Mouse (Mus musculus): ENCODE results near the gene Snx14. TPM values are rescaled to one million over a fixed set of nuclear protein-coding genes. Genes with fewer than 3 reads are reported as not detected.

The Snx14 gene
- polyA plus RNA-seq, 1 experiment from 2014 or later: 24.9 TPM

GRCm38 (mm10) chr9:88342701-88343100 is 96.1 kb downstream of the Snx14 start:
- Histone ChIP-seq H3K36me3 (no peaks in the 10 kb centered on the region), H3K4me3 (no peak overlapping the region), H3K4me1 (peaks cover 5% of the 10 kb centered on the region; the same call in 1 of the 2 replicates), H3K4me2 (no peak overlapping the region), H3K27ac (replicated peaks) (no peak overlapping the region), H3K9ac (no peak overlapping the region), H3K9me3 (no peaks in the 10 kb centered on the region), H3K27me3 (replicated peaks) (no peaks in the 10 kb centered on the region)
- 82% methylated on average over 3 of the region's 3 CpGs for WGBS
- ATAC-seq (ENCODE audit: extremely low read depth, insufficient number of reproducible peaks, low FRiP score, low TSS enrichment): no peak

GRCm38 (mm10) chr9:88342241-88342640 is 96.5 kb downstream of the Snx14 start:
- Histone ChIP-seq H3K27ac (replicated peaks) (no peak overlapping the region), H3K9ac (no peak overlapping the region), H3K36me3 (no peaks in the 10 kb centered on the region), H3K27me3 (replicated peaks) (no peaks in the 10 kb centered on the region), H3K9me3 (no peaks in the 10 kb centered on the region), H3K4me2 (no peak overlapping the region), H3K4me3 (no peak overlapping the region), H3K4me1 (peaks cover 5% of the 10 kb centered on the region; the same call in 1 of the 2 replicates)
- no peak for ATAC-seq (ENCODE audit: extremely low read depth, insufficient number of reproducible peaks, low FRiP score, low TSS enrichment)
- 79% methylated on average over 7 of the region's 7 CpGs for WGBS

- Histone ChIP-seq H3K27ac (replicated peaks) (no peak overlapping the region), H3K4me3 (no peak overlapping the region), H3K4me1 (peaks cover 5% of the 10 kb centered on the region; the same call in 1 of the 2 replicates), H3K27me3 (replicated peaks) (no peaks in the 10 kb centered on the region), H3K9me3 (no peaks in the 10 kb centered on the region), H3K9ac (no peak overlapping the region), H3K36me3 (no peaks in the 10 kb centered on the region), H3K4me2 (no peak overlapping the region)
- WGBS: 78% methylated on average over 3 of the region's 3 CpGs
- ATAC-seq (ENCODE audit: extremely low read depth, insufficient number of reproducible peaks, low FRiP score, low TSS enrichment): no peak
Measured at GRCm38 (mm10) chr9:88340819-88341218, 97.9 kb downstream of the Snx14 start.

- no peak overlapping the region for H3K9ac ChIP-seq
- no peaks in the 10 kb centered on the region for H3K4me1 ChIP-seq
- H3K36me3 ChIP-seq: no peaks in the 10 kb centered on the region
- H3K27ac ChIP-seq (replicated peaks): no peak overlapping the region
- H3K27me3 ChIP-seq (replicated peaks): no peaks in the 10 kb centered on the region
- no peak overlapping the region for H3K4me2 ChIP-seq
- H3K4me3 ChIP-seq: no peak overlapping the region
- H3K9me3 ChIP-seq: no peaks in the 10 kb centered on the region
- 39% methylated on average over 1 of the region's 2 CpGs for WGBS
- ATAC-seq (ENCODE audit: extremely low read depth, insufficient number of reproducible peaks, low FRiP score, low TSS enrichment): no peak
Measured at GRCm38 (mm10) chr9:88335839-88336238, 102.9 kb downstream of the Snx14 start.

GRCm38 (mm10) chr9:88332447-88332846 is 106.3 kb downstream of the Snx14 start:
- H3K27me3 ChIP-seq (replicated peaks): peaks cover 15% of the 10 kb centered on the region
- H3K36me3 ChIP-seq: no peaks in the 10 kb centered on the region
- ATAC-seq (ENCODE audit: extremely low read depth, insufficient number of reproducible peaks, low FRiP score, low TSS enrichment): no peak
- H3K9ac ChIP-seq: no peak overlapping the region
- no peak overlapping the region for H3K27ac ChIP-seq (replicated peaks)
- peaks cover 10% of the 10 kb centered on the region for H3K4me1 ChIP-seq
- no peak overlapping the region for H3K4me2 ChIP-seq
- no peaks in the 10 kb centered on the region for H3K9me3 ChIP-seq
- WGBS: 48% methylated on average over 3 of the region's 3 CpGs
- H3K4me3 ChIP-seq: no peak overlapping the region

GRCm38 (mm10) chr9:88330316-88330715 is 108.4 kb downstream of the Snx14 start:
- Histone ChIP-seq H3K9ac (no peak overlapping the region), H3K4me3 (no peak overlapping the region), H3K4me2 (no peak overlapping the region), H3K36me3 (no peaks in the 10 kb centered on the region), H3K27me3 (replicated peaks) (peaks cover 22% of the 10 kb centered on the region), H3K4me1 (peaks cover 10% of the 10 kb centered on the region), H3K9me3 (no peaks in the 10 kb centered on the region), H3K27ac (replicated peaks) (no peak overlapping the region)
- ATAC-seq (ENCODE audit: extremely low read depth, insufficient number of reproducible peaks, low FRiP score, low TSS enrichment): no peak
- WGBS: 59% methylated on average over 3 of the region's 3 CpGs

- Histone ChIP-seq H3K36me3 (no peaks in the 10 kb centered on the region), H3K9me3 (0 out of 2 replicates have a peak, but pooled peaks cover 1% of the 10 kb centered on the region), H3K27me3 (replicated peaks) (peaks cover 22% of the 10 kb centered on the region), H3K4me2 (peak overlapping the region; percentile 87; the same call in 1 of the 2 replicates), H3K4me3 (0 out of 2 replicates have a peak overlapping the region, but pooled peaks have one; percentile 67), H3K27ac (replicated peaks) (no peak overlapping the region), H3K9ac (0 out of 2 replicates have a peak overlapping the region, but pooled peaks have one; percentile 82), H3K4me1 (peaks cover 10% of the 10 kb centered on the region)
- no peak for ATAC-seq (ENCODE audit: extremely low read depth, insufficient number of reproducible peaks, low FRiP score, low TSS enrichment)
- WGBS: 40% methylated on average over 10 of the region's 10 CpGs
Measured at GRCm38 (mm10) chr9:88329166-88329748, 109.5 kb downstream of the Snx14 start.

GRCm38 (mm10) chr9:88328666-88329065 is 110.1 kb downstream of the Snx14 start:
- Histone ChIP-seq H3K27me3 (replicated peaks) (peaks cover 22% of the 10 kb centered on the region), H3K9ac (0 out of 2 replicates have a peak overlapping the region, but pooled peaks have one; percentile 82), H3K4me2 (peak overlapping the region; percentile 87), H3K36me3 (no peaks in the 10 kb centered on the region), H3K27ac (replicated peaks) (no peak overlapping the region), H3K9me3 (peaks cover 7% of the 10 kb centered on the region; the same call in 1 of the 2 replicates), H3K4me1 (peaks cover 10% of the 10 kb centered on the region), H3K4me3 (peak overlapping the region; percentile 67; the same call in 1 of the 2 replicates)
- ATAC-seq (ENCODE audit: extremely low read depth, insufficient number of reproducible peaks, low FRiP score, low TSS enrichment): no peak
- WGBS: 31% methylated on average over 5 of the region's 5 CpGs

- no peaks in the 10 kb centered on the region for H3K36me3 ChIP-seq
- peak within 1 kb of the TSS; percentile 82 for H3K9ac ChIP-seq
- peaks cover 10% of the 10 kb centered on the region for H3K4me1 ChIP-seq
- peak within 1 kb of the TSS; percentile 87 for H3K4me2 ChIP-seq
- H3K4me3 ChIP-seq: peak within 1 kb of the TSS; percentile 67
- H3K9me3 ChIP-seq: peaks cover 7% of the 10 kb centered on the region; the same call in 1 of the 2 replicates
- H3K27me3 ChIP-seq (replicated peaks): peaks cover 22% of the 10 kb centered on the region
- H3K27ac ChIP-seq (replicated peaks): peak within 1 kb of the TSS; percentile 62
- under 1% methylated on average over 65 of the region's 66 CpGs for WGBS
- ATAC-seq (ENCODE audit: extremely low read depth, insufficient number of reproducible peaks, low FRiP score, low TSS enrichment): peak; percentile 81
Measured at GRCm38 (mm10) chr9:88326930-88327901, 111.5 kb downstream of the Snx14 start, which contains the start of gene Nt5e. Gene Nt5e, plus strand, starts transcription at chr9:88327197.
